Mouse (Mus musculus) hindbrain, embryonic 11.5 days (tissue): ENCODE results near the gene Ripply1. TPM values are rescaled to one million over a fixed set of nuclear protein-coding genes. Genes with fewer than 3 reads are reported as not detected.

Source experiments
- ATAC-seq: fragments of 200-750 bp; cut with Nextera tagmentation; 2 replicates; pipeline ENCODE4 v1.8.0; 2017; ENCODE audit warnings: mild to moderate bottlenecking, moderate TSS enrichment, moderate library complexity; ENCODE audit not compliant: low FRiP score
- DNase-seq: peaks from one replicate; pipeline ENCODE4 v3.0.0-alpha.2; 2015; ENCODE audit warnings: low spot score
- H3K27ac ChIP-seq: fragments of 300-500 bp; sonication (generic); 2 replicates; pipeline ENCODE4 v1.5.1; 2014; ENCODE audit warnings: mild to moderate bottlenecking, low read depth, low read length
- H3K27me3 ChIP-seq: fragments of 300-500 bp; sonication (generic); 2 replicates; pipeline ENCODE4 v1.6.1; 2014; ENCODE audit warnings: mild to moderate bottlenecking, low read length, moderate library complexity, mixed read lengths; ENCODE audit not compliant: control insufficient read depth, insufficient read depth
- H3K36me3 ChIP-seq: fragments of 300-500 bp; sonication (generic); 2 replicates; pipeline ENCODE4 v1.6.1; 2014; ENCODE audit warnings: mild to moderate bottlenecking, low read length, moderate library complexity, mixed read lengths; ENCODE audit not compliant: control insufficient read depth, insufficient read depth
- H3K4me1 ChIP-seq: fragments of 300-500 bp; sonication (generic); replicated peaks from 2 replicates; pipeline ENCODE4 v1.6.1; 2014; ENCODE audit warnings: low read length, mixed read lengths; ENCODE audit not compliant: control insufficient read depth, insufficient read depth
- H3K4me2 ChIP-seq: fragments of 300-500 bp; sonication (generic); replicated peaks from 2 replicates; pipeline ENCODE4 v1.6.1; 2014; ENCODE audit warnings: mild to moderate bottlenecking, low read depth, low read length
- H3K4me3 ChIP-seq: fragments of 300-500 bp; sonication (generic); 2 replicates; pipeline ENCODE4 v1.5.1; 2014; ENCODE audit warnings: low read depth, low read length
- H3K9ac ChIP-seq: fragments of 300-500 bp; sonication (generic); 2 replicates; pipeline ENCODE4 v1.6.1; 2014; ENCODE audit warnings: low read depth, low read length
- H3K9me3 ChIP-seq: fragments of 300-500 bp; sonication (generic); 2 replicates; pipeline ENCODE4 v1.6.1; 2016; ENCODE audit warnings: low read length; ENCODE audit not compliant: control insufficient read depth
- WGBS: fragments of 180-500 bp; shearing (Covaris S2); extraction: QIAGEN DNeasy Blood & Tissue Kit; methylation state at CpG from one replicate; pipeline ENCODE4 v1.1.7; 2014; 5-methylcytosine and 5-hydroxymethylcytosine counted together
- polyA plus RNA-seq: library from polyadenylated mRNA; unstranded; fragments of >200 nt; fragmentation: Nextera tagmentation; extraction: Ambion mirVana; gene quantifications from 2 replicates; pipeline ENCODE4 v1.2.1, GENCODE M21; 2014

Gene Ripply1
- polyA plus RNA-seq, 1 experiment from 2014 or later = not detected

DNA sequence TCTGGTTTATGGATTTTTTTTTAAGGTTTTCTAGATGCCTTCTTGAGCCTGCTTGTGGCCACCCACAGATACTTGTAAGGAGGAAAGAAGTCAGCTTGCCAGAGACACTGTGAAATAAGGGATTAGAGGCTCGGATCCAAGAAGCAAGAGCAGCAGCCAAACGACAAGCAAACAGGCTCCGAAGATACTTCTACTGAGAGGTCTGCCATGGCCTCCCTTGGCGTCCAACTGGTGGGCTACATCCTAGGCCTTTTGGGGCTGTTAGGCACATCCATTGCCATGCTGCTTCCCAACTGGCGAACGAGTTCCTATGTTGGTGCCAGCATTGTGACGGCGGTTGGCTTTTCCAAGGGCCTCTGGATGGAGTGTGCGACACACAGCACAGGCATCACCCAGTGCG is 26.3 kb upstream of the Ripply1 start:
- ATAC-seq = no peak
- Histone ChIP-seq H3K36me3 (no peaks in the 10 kb centered on the region), H3K4me3 (no peak overlapping the region), H3K9me3 (no peaks in the 10 kb centered on the region), H3K4me2 (no peak overlapping the region), H3K27ac (no peak overlapping the region), H3K9ac (no peak overlapping the region), H3K4me1 (no peaks in the 10 kb centered on the region), H3K27me3 (0 out of 2 replicates have a peak, but pooled peaks cover 2% of the 10 kb centered on the region)
- DNase-seq = no peak
- 95% methylated on average over 10 of the region's 10 CpGs for WGBS

GRCm38 (mm10) chrX:139808085-139808484 is 25.9 kb upstream of the Ripply1 start:
- H3K27me3 ChIP-seq = 0 out of 2 replicates have a peak, but pooled peaks cover 2% of the 10 kb centered on the region
- no peaks in the 10 kb centered on the region for H3K4me1 ChIP-seq
- H3K4me3 ChIP-seq = no peak overlapping the region
- no peak overlapping the region for H3K27ac ChIP-seq
- no peak overlapping the region for H3K9ac ChIP-seq
- no peak for ATAC-seq
- H3K36me3 ChIP-seq = no peaks in the 10 kb centered on the region
- DNase-seq = peak; percentile 17
- H3K9me3 ChIP-seq = no peaks in the 10 kb centered on the region
- WGBS = 37% methylated on average over 4 of the region's 4 CpGs
- no peak overlapping the region for H3K4me2 ChIP-seq

- Histone ChIP-seq H3K27me3 (0 out of 2 replicates have a peak, but pooled peaks cover 1% of the 10 kb centered on the region), H3K4me1 (no peaks in the 10 kb centered on the region), H3K27ac (no peak overlapping the region), H3K36me3 (no peaks in the 10 kb centered on the region), H3K4me2 (no peak overlapping the region), H3K9ac (no peak overlapping the region), H3K4me3 (no peak overlapping the region), H3K9me3 (no peaks in the 10 kb centered on the region)
- ATAC-seq = no peak
- DNase-seq = no peak
- WGBS = 78% methylated on average over 2 of the region's 2 CpGs
These were observed 25.2 kb upstream of the Ripply1 start for GRCm38 (mm10) chrX:139807391-139807790.

DNA sequence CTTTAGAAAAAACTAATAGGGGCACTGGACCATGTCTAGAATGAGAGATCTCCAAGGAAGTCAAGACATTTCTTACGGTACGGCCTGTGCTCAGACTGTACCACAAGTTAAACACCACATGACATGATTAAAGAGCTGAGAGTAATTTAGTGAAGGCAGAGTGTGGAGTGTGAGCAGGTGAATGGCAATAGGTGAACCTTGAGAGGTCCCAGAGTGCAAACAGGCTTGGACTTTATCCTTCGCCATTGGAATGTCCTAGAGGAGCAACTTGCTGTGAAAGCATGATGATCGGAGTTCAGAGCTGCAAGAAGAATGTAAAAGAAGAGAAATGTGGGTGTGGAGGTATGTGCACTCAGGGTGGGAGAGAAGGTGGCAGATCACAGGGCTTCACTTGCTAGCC is 23.8 kb upstream of the Ripply1 start:
- ATAC-seq = no peak
- 96% methylated on average over 4 of the region's 4 CpGs for WGBS
- H3K27me3 ChIP-seq = no peaks in the 10 kb centered on the region; the same call in 1 of the 2 replicates

DNA sequence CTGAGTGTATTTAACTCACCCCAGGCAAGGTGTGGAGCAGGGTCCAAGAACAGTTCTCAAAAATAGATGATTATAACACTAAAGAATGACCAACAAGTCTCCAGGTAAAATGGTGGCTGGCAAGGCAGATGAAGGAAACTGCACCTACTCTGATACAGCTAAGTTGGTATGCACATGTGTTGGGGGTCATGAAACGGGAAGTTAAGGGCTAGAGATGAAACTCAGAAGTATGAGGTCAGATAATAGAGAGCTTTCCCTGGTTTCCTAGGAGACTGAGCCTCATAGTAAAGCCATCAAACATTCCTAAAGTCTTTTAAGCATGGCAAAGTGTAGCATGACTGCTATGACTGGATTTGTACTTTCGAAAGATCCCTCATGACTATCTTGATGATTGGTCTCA is 20.9 kb upstream of the Ripply1 start:
- 80% methylated on average over 2 of the region's 2 CpGs for WGBS
- Histone ChIP-seq H3K27ac (no peak overlapping the region), H3K9me3 (no peaks in the 10 kb centered on the region), H3K4me3 (no peak overlapping the region), H3K27me3 (no peaks in the 10 kb centered on the region; the same call in 1 of the 2 replicates), H3K4me1 (no peaks in the 10 kb centered on the region), H3K9ac (no peak overlapping the region), H3K36me3 (no peaks in the 10 kb centered on the region), H3K4me2 (no peak overlapping the region)
- no peak for DNase-seq
- ATAC-seq = no peak

More for the DNA sequence above, 23.8 kb upstream of the Ripply1 start:
- Histone ChIP-seq H3K4me1 (no peaks in the 10 kb centered on the region), H3K4me3 (no peak overlapping the region), H3K9me3 (no peaks in the 10 kb centered on the region), H3K4me2 (no peak overlapping the region), H3K9ac (no peak overlapping the region), H3K27ac (no peak overlapping the region), H3K36me3 (no peaks in the 10 kb centered on the region)
- DNase-seq = no peak

DNA sequence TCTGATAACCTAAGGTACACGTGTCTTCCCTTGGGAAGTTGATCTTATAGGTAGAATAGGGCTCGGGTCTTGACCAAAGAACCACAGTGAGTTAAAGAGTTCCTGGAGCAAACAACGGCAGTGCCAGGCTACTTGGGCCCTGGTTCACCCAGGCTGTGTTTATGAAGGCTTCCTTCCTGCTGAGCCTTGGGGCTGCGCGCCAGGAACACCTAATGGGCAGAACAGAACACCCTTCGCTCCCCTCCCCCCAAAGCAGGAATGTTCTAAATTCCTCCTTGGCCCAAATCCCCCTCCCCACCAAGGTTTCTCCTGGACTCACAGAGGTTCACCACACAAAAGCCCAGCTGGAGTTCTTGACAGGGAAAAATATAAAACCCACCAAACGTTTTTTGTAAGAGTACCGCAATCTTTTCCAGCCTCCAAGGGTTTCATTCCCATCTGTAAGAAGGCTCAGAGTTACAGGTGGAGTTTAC is 18.3 kb upstream of the Ripply1 start, which contains the start of gene Cldn2:
Gene Cldn2, plus strand, starts transcription at position 423 of the 473 bp plus-strand sequence.
- no peak for ATAC-seq
- H3K27me3 ChIP-seq = no peaks in the 10 kb centered on the region; the same call in 1 of the 2 replicates
- no peaks in the 10 kb centered on the region for H3K4me1 ChIP-seq
- no peak within 1 kb of the TSS for H3K4me3 ChIP-seq
- H3K9ac ChIP-seq = no peak within 1 kb of the TSS
- 64% methylated on average over 8 of the region's 8 CpGs for WGBS
- no peak for DNase-seq
- H3K9me3 ChIP-seq = no peaks in the 10 kb centered on the region
- H3K4me2 ChIP-seq = no peak within 1 kb of the TSS
- H3K36me3 ChIP-seq = no peaks in the 10 kb centered on the region
- H3K27ac ChIP-seq = no peak within 1 kb of the TSS

GRCm38 (mm10) chrX:139799953-139800352 is 17.8 kb upstream of the Ripply1 start:
- no peak overlapping the region for H3K4me2 ChIP-seq
- no peak for ATAC-seq
- H3K27me3 ChIP-seq = no peaks in the 10 kb centered on the region; the same call in 1 of the 2 replicates
- 82% methylated on average over 3 of the region's 3 CpGs for WGBS
- no peak overlapping the region for H3K9ac ChIP-seq
- H3K4me1 ChIP-seq = no peaks in the 10 kb centered on the region
- H3K36me3 ChIP-seq = no peaks in the 10 kb centered on the region
- H3K4me3 ChIP-seq = no peak overlapping the region
- no peak for DNase-seq
- H3K9me3 ChIP-seq = no peaks in the 10 kb centered on the region
- H3K27ac ChIP-seq = no peak overlapping the region

- 85% methylated on average over 9 of the region's 9 CpGs for WGBS
- H3K27me3 ChIP-seq = no peaks in the 10 kb centered on the region; the same call in 1 of the 2 replicates
- no peak for ATAC-seq
These were observed 15.7 kb upstream of the Ripply1 start for GRCm38 (mm10) chrX:139797875-139798274.

GRCm38 (mm10) chrX:139796037-139796436 is 13.9 kb upstream of the Ripply1 start:
- ATAC-seq = no peak
- WGBS = 94% methylated on average over 6 of the region's 6 CpGs

More at GRCm38 (mm10) chrX:139797875-139798274, 15.7 kb upstream of the Ripply1 start:
- Histone ChIP-seq H3K9ac (no peak overlapping the region), H3K4me1 (no peaks in the 10 kb centered on the region), H3K4me3 (no peak overlapping the region), H3K27ac (no peak overlapping the region), H3K4me2 (no peak overlapping the region), H3K9me3 (no peaks in the 10 kb centered on the region), H3K36me3 (no peaks in the 10 kb centered on the region)
- no peak for DNase-seq

More at GRCm38 (mm10) chrX:139796037-139796436, 13.9 kb upstream of the Ripply1 start:
- H3K27me3 ChIP-seq = no peaks in the 10 kb centered on the region; the same call in 1 of the 2 replicates
- H3K27ac ChIP-seq = no peak overlapping the region
- H3K4me2 ChIP-seq = no peak overlapping the region
- DNase-seq = no peak
- H3K36me3 ChIP-seq = no peaks in the 10 kb centered on the region
- H3K9ac ChIP-seq = no peak overlapping the region
- no peak overlapping the region for H3K4me3 ChIP-seq
- no peaks in the 10 kb centered on the region for H3K4me1 ChIP-seq
- H3K9me3 ChIP-seq = no peaks in the 10 kb centered on the region
